Mouse (Mus musculus): ENCODE results near the gene Zbtb43. TPM values are rescaled to one million over a fixed set of nuclear protein-coding genes. Genes with fewer than 3 reads are reported as not detected.

Gene Zbtb43
- polyA plus RNA-seq, 1 experiment: 23.4 TPM

GRCm38 (mm10) chr2:33459660-33460059 lies 8.7 kb downstream of the Zbtb43 start:
- Histone ChIP-seq H3K9me3 (replicated peaks; ENCODE audit: control insufficient read depth, insufficient read depth, low read length, poor library complexity, severe bottlenecking) (no peaks in the 10 kb centered on the region), H3K27me3 (ENCODE audit: control insufficient read depth, insufficient read depth, low read length, poor library complexity, severe bottlenecking) (no peaks in the 10 kb centered on the region), H3K4me1 (ENCODE audit: control insufficient read depth, insufficient read depth, low read length) (peaks cover 8% of the 10 kb centered on the region), H3K27ac (ENCODE audit: insufficient read depth, low read length) (peak overlapping the region; percentile 97), H3K36me3 (ENCODE audit: control insufficient read depth, insufficient read depth, low read length, poor library complexity, severe bottlenecking) (peaks cover 29% of the 10 kb centered on the region), H3K4me3 (ENCODE audit: low read depth, low read length) (no peak overlapping the region), H3K9ac (ENCODE audit: low read depth, poor library complexity, severe bottlenecking) (no peak overlapping the region)
- TF ChIP-seq POLR2A (IDR thresholded peaks at IDR 0.05; ENCODE audit: insufficient read depth, low read length) (no peak), EP300 (IDR thresholded peaks at IDR 0.05; ENCODE audit: insufficient read depth, low read depth, low read length) (no peak), CTCF (IDR thresholded peaks at IDR 0.05; ENCODE audit: low read depth, low read length) (no peak)

DNA sequence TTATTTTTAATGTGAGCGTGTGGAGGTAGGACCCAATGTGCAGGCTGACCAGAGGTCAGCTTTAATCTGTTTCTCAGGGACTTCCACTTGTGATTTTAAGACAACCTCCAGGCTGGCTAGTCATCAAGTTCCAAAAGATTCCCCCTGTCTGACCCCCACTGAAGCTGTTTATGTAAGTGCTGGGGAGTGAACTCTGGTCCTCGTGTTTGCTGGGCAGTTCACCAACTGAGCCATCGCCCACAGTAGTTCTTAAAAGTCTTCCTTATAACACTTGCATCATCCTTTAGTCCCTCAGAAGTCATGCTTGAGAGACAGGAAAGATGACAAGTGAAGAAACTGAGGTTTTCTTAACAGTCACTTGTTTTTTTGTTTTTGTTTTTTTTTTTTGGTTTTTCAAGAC lies 11.7 kb downstream of the Zbtb43 start:
- H3K4me3 ChIP-seq (ENCODE audit: low read depth, low read length): no peak overlapping the region
- no peak overlapping the region for H3K9ac ChIP-seq (ENCODE audit: low read depth, poor library complexity, severe bottlenecking)
- no peak overlapping the region for H3K27ac ChIP-seq (ENCODE audit: insufficient read depth, low read length)
- TF ChIP-seq CTCF (IDR thresholded peaks at IDR 0.05; ENCODE audit: low read depth, low read length) (no peak), POLR2A (IDR thresholded peaks at IDR 0.05; ENCODE audit: insufficient read depth, low read length) (no peak), EP300 (IDR thresholded peaks at IDR 0.05; ENCODE audit: insufficient read depth, low read depth, low read length) (no peak)
- H3K9me3 ChIP-seq (replicated peaks; ENCODE audit: control insufficient read depth, insufficient read depth, low read length, poor library complexity, severe bottlenecking): no peaks in the 10 kb centered on the region
- peaks cover 8% of the 10 kb centered on the region for H3K4me1 ChIP-seq (ENCODE audit: control insufficient read depth, insufficient read depth, low read length)
- no peaks in the 10 kb centered on the region for H3K27me3 ChIP-seq (ENCODE audit: control insufficient read depth, insufficient read depth, low read length, poor library complexity, severe bottlenecking)
- peaks cover 47% of the 10 kb centered on the region for H3K36me3 ChIP-seq (ENCODE audit: control insufficient read depth, insufficient read depth, low read length, poor library complexity, severe bottlenecking)

DNA sequence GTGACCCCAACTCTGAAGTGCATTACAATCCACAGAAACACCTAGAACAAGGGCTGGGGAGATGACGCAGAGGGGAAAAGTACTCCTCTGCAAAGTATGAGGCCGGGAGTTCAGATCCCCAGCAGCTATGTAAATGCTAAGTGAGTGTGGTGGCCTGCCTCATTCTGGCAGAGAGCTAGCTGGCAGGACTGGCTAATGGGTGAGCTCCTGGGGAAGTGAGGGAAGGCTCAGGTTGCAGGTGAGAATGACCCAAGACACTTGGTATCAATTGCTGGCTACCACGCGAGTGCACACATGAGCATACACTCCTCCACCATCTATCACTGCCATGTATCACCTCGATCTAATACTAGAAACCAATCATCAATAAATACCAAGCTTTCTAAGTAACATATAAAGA lies 12.1 kb downstream of the Zbtb43 start:
- no peak for TF ChIP-seq EP300 (IDR thresholded peaks at IDR 0.05; ENCODE audit: insufficient read depth, low read depth, low read length)
- no peak for TF ChIP-seq POLR2A (IDR thresholded peaks at IDR 0.05; ENCODE audit: insufficient read depth, low read length)
- TF ChIP-seq CTCF (IDR thresholded peaks at IDR 0.05; ENCODE audit: low read depth, low read length): no peak
- Histone ChIP-seq H3K4me1 (ENCODE audit: control insufficient read depth, insufficient read depth, low read length) (peaks cover 8% of the 10 kb centered on the region), H3K27ac (ENCODE audit: insufficient read depth, low read length) (no peak overlapping the region), H3K36me3 (ENCODE audit: control insufficient read depth, insufficient read depth, low read length, poor library complexity, severe bottlenecking) (peaks cover 48% of the 10 kb centered on the region), H3K4me3 (ENCODE audit: low read depth, low read length) (no peak overlapping the region), H3K9ac (ENCODE audit: low read depth, poor library complexity, severe bottlenecking) (no peak overlapping the region), H3K9me3 (replicated peaks; ENCODE audit: control insufficient read depth, insufficient read depth, low read length, poor library complexity, severe bottlenecking) (no peaks in the 10 kb centered on the region), H3K27me3 (ENCODE audit: control insufficient read depth, insufficient read depth, low read length, poor library complexity, severe bottlenecking) (no peaks in the 10 kb centered on the region)

DNA sequence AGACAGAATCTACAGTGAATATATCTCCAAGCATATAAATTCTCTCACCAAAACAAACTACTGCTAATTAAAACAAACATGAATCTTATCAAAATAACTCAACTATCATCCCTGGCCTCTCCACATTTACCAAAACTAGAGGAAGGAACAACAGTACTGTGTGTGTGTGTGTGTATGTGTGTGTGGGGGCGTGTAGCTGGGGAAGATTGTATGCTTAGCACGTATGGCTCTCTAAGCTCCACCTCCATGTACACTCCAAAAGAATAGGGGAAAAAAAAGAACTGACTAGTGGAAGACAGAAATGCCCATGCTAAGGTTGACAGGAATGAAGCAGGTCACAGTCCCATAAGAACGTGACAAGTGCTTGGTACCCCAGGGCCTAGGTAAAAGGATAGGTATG lies 13.0 kb downstream of the Zbtb43 start:
- no peaks in the 10 kb centered on the region for H3K9me3 ChIP-seq (replicated peaks; ENCODE audit: control insufficient read depth, insufficient read depth, low read length, poor library complexity, severe bottlenecking)
- TF ChIP-seq CTCF (IDR thresholded peaks at IDR 0.05; ENCODE audit: low read depth, low read length) (no peak), POLR2A (IDR thresholded peaks at IDR 0.05; ENCODE audit: insufficient read depth, low read length) (no peak), EP300 (IDR thresholded peaks at IDR 0.05; ENCODE audit: insufficient read depth, low read depth, low read length) (no peak)
- H3K27me3 ChIP-seq (ENCODE audit: control insufficient read depth, insufficient read depth, low read length, poor library complexity, severe bottlenecking): no peaks in the 10 kb centered on the region
- H3K9ac ChIP-seq (ENCODE audit: low read depth, poor library complexity, severe bottlenecking): no peak overlapping the region
- H3K36me3 ChIP-seq (ENCODE audit: control insufficient read depth, insufficient read depth, low read length, poor library complexity, severe bottlenecking): peaks cover 47% of the 10 kb centered on the region
- no peak overlapping the region for H3K27ac ChIP-seq (ENCODE audit: insufficient read depth, low read length)
- H3K4me3 ChIP-seq (ENCODE audit: low read depth, low read length): no peak overlapping the region
- H3K4me1 ChIP-seq (ENCODE audit: control insufficient read depth, insufficient read depth, low read length): peaks cover 13% of the 10 kb centered on the region

- H3K27ac ChIP-seq (ENCODE audit: insufficient read depth, low read length): no peak overlapping the region
- H3K36me3 ChIP-seq (ENCODE audit: control insufficient read depth, insufficient read depth, low read length, poor library complexity, severe bottlenecking): peaks cover 44% of the 10 kb centered on the region
- peaks cover 14% of the 10 kb centered on the region for H3K4me1 ChIP-seq (ENCODE audit: control insufficient read depth, insufficient read depth, low read length)
- H3K9me3 ChIP-seq (replicated peaks; ENCODE audit: control insufficient read depth, insufficient read depth, low read length, poor library complexity, severe bottlenecking): no peaks in the 10 kb centered on the region
- no peak overlapping the region for H3K4me3 ChIP-seq (ENCODE audit: low read depth, low read length)
- H3K9ac ChIP-seq (ENCODE audit: low read depth, poor library complexity, severe bottlenecking): no peak overlapping the region
- H3K27me3 ChIP-seq (ENCODE audit: control insufficient read depth, insufficient read depth, low read length, poor library complexity, severe bottlenecking): no peaks in the 10 kb centered on the region
- TF ChIP-seq POLR2A (IDR thresholded peaks at IDR 0.05; ENCODE audit: insufficient read depth, low read length) (no peak), CTCF (IDR thresholded peaks at IDR 0.05; ENCODE audit: low read depth, low read length) (no peak)
These were observed 13.5 kb downstream of the Zbtb43 start for GRCm38 (mm10) chr2:33454816-33455215.

- H3K9ac ChIP-seq (ENCODE audit: low read depth, poor library complexity, severe bottlenecking): no peak overlapping the region
- H3K27ac ChIP-seq (ENCODE audit: insufficient read depth, low read length): no peak overlapping the region
- peaks cover 17% of the 10 kb centered on the region for H3K4me1 ChIP-seq (ENCODE audit: control insufficient read depth, insufficient read depth, low read length)
- H3K27me3 ChIP-seq (ENCODE audit: control insufficient read depth, insufficient read depth, low read length, poor library complexity, severe bottlenecking): no peaks in the 10 kb centered on the region
- H3K4me3 ChIP-seq (ENCODE audit: low read depth, low read length): no peak overlapping the region
- H3K9me3 ChIP-seq (replicated peaks; ENCODE audit: control insufficient read depth, insufficient read depth, low read length, poor library complexity, severe bottlenecking): no peaks in the 10 kb centered on the region
- peaks cover 40% of the 10 kb centered on the region for H3K36me3 ChIP-seq (ENCODE audit: control insufficient read depth, insufficient read depth, low read length, poor library complexity, severe bottlenecking)
- TF ChIP-seq POLR2A (IDR thresholded peaks at IDR 0.05; ENCODE audit: insufficient read depth, low read length): no peak
- no peak for TF ChIP-seq CTCF (IDR thresholded peaks at IDR 0.05; ENCODE audit: low read depth, low read length)
- TF ChIP-seq EP300 (IDR thresholded peaks at IDR 0.05; ENCODE audit: insufficient read depth, low read depth, low read length): no peak
These were observed 14.9 kb downstream of the Zbtb43 start for GRCm38 (mm10) chr2:33453476-33453875.

Data from ES-Bruce4 (cell line).